Mouse (Mus musculus): ENCODE data around the gene Nlrp5. TPM values are rescaled to one million over a fixed set of nuclear protein-coding genes. Genes with fewer than 3 reads are reported as not detected.
"Not testable (repeated sequence)": the region's sequence is repeated elsewhere in the genome, so short reads cannot be mapped to it uniquely, and the experiment has no call there.

Gene Nlrp5
- not detected in 2 replicates for polyA plus RNA-seq (2014; fragmentation: Nextera tagmentation; extraction: Ambion mirVana)

- ATAC-seq (replicated peaks; ENCODE audit: low FRiP score) (no peak), DNase-seq (ENCODE audit: low spot score) (no peak)
- Histone ChIP-seq H3K27me3 (replicated peaks; ENCODE audit: control insufficient read depth, insufficient read depth, low read length) (no peaks in the 10 kb centered on the region), H3K36me3 (ENCODE audit: control insufficient read depth, insufficient read depth, low read length) (no peaks in the 10 kb centered on the region), H3K9me3 (ENCODE audit: control insufficient read depth, low read length) (peaks cover 7% of the 10 kb centered on the region; the same call in 1 of the 2 replicates), H3K4me2 (no peak within 1 kb of the TSS), H3K9ac (ENCODE audit: low read depth, low read length) (no peak within 1 kb of the TSS), H3K4me3 (ENCODE audit: low read depth, low read length) (no peak within 1 kb of the TSS), H3K4me1 (replicated peaks; ENCODE audit: control insufficient read depth, insufficient read depth, low read length) (no peaks in the 10 kb centered on the region), H3K27ac (ENCODE audit: low read depth, low read length) (no peak within 1 kb of the TSS)
- 70% methylated on average over 10 of the region's 10 CpGs for WGBS
Observed at GRCm38 (mm10) chr7:23385589-23385988, at the start of gene Nlrp5. Gene Nlrp5 (plus strand): TSS chr7:23385889.

- not testable (repeated sequence) for H3K36me3 ChIP-seq (ENCODE audit: control insufficient read depth, insufficient read depth, low read length); H3K27me3 ChIP-seq (replicated peaks; ENCODE audit: control insufficient read depth, insufficient read depth, low read length); H3K4me2 ChIP-seq; H3K27ac ChIP-seq (ENCODE audit: low read depth, low read length); ATAC-seq (replicated peaks; ENCODE audit: low FRiP score); H3K4me1 ChIP-seq (replicated peaks; ENCODE audit: control insufficient read depth, insufficient read depth, low read length); H3K4me3 ChIP-seq (ENCODE audit: low read depth, low read length); H3K9ac ChIP-seq (ENCODE audit: low read depth, low read length); DNase-seq (ENCODE audit: low spot score)
- H3K9me3 ChIP-seq (ENCODE audit: control insufficient read depth, low read length) = peaks cover 22% of the 10 kb centered on the region
- WGBS = 85% methylated on average over 13 of the region's 13 CpGs
Observed at GRCm38 (mm10) chr7:23358311-23358710, 27.4 kb upstream of the Nlrp5 start.

GRCm38 (mm10) chr7:23470201-23470600, 84.5 kb downstream of the Nlrp5 start:
- H3K4me2 ChIP-seq; DNase-seq (ENCODE audit: low spot score); H3K4me1 ChIP-seq (replicated peaks; ENCODE audit: control insufficient read depth, insufficient read depth, low read length); H3K9me3 ChIP-seq (ENCODE audit: control insufficient read depth, low read length); H3K36me3 ChIP-seq (ENCODE audit: control insufficient read depth, insufficient read depth, low read length); H3K4me3 ChIP-seq (ENCODE audit: low read depth, low read length); H3K9ac ChIP-seq (ENCODE audit: low read depth, low read length); H3K27ac ChIP-seq (ENCODE audit: low read depth, low read length); ATAC-seq (replicated peaks; ENCODE audit: low FRiP score); H3K27me3 ChIP-seq (replicated peaks; ENCODE audit: control insufficient read depth, insufficient read depth, low read length): not testable (repeated sequence)
- WGBS = 65% methylated on average over 3 of the region's 3 CpGs

- not testable (repeated sequence) for H3K9me3 ChIP-seq (ENCODE audit: control insufficient read depth, low read length); H3K4me1 ChIP-seq (replicated peaks; ENCODE audit: control insufficient read depth, insufficient read depth, low read length); H3K9ac ChIP-seq (ENCODE audit: low read depth, low read length); H3K27me3 ChIP-seq (replicated peaks; ENCODE audit: control insufficient read depth, insufficient read depth, low read length); H3K27ac ChIP-seq (ENCODE audit: low read depth, low read length); H3K36me3 ChIP-seq (ENCODE audit: control insufficient read depth, insufficient read depth, low read length); H3K4me3 ChIP-seq (ENCODE audit: low read depth, low read length); DNase-seq (ENCODE audit: low spot score); ATAC-seq (replicated peaks; ENCODE audit: low FRiP score); H3K4me2 ChIP-seq
- 62% methylated on average over 3 of the region's 3 CpGs for WGBS
Observed at GRCm38 (mm10) chr7:23470832-23471231, 85.1 kb downstream of the Nlrp5 start.

- not testable (repeated sequence) for H3K4me1 ChIP-seq (replicated peaks; ENCODE audit: control insufficient read depth, insufficient read depth, low read length); H3K27ac ChIP-seq (ENCODE audit: low read depth, low read length); ATAC-seq (replicated peaks; ENCODE audit: low FRiP score); H3K27me3 ChIP-seq (replicated peaks; ENCODE audit: control insufficient read depth, insufficient read depth, low read length); H3K9me3 ChIP-seq (ENCODE audit: control insufficient read depth, low read length); H3K36me3 ChIP-seq (ENCODE audit: control insufficient read depth, insufficient read depth, low read length); H3K9ac ChIP-seq (ENCODE audit: low read depth, low read length); H3K4me3 ChIP-seq (ENCODE audit: low read depth, low read length); H3K4me2 ChIP-seq; DNase-seq (ENCODE audit: low spot score)
- WGBS = 53% methylated on average over 2 of the region's 2 CpGs
Observed at GRCm38 (mm10) chr7:23472886-23473285, 87.2 kb downstream of the Nlrp5 start.

Small RNAs within 50 kb of the gene (microRNA-seq; reads per million reads assigned to microRNA genes)
- not detected for gene Gm25196 (ENCODE audit: borderline number of aligned reads)

Other genes with a start within 250 kb of the Nlrp5 start
- gene Gm10662, start 241.4 kb upstream of the Nlrp5 start, polyA plus RNA-seq (2014; fragmentation: Nextera tagmentation; extraction: Ambion mirVana) = not detected in 2 replicates
- not detected in 2 replicates for gene Vmn1r165, start 168.6 kb upstream of the Nlrp5 start, polyA plus RNA-seq (2014; fragmentation: Nextera tagmentation; extraction: Ambion mirVana)
- not detected in 2 replicates for gene Vmn1r166, start 134.2 kb upstream of the Nlrp5 start, polyA plus RNA-seq (2014; fragmentation: Nextera tagmentation; extraction: Ambion mirVana)
- gene Gm6902, start 107.0 kb upstream of the Nlrp5 start, polyA plus RNA-seq (2014; fragmentation: Nextera tagmentation; extraction: Ambion mirVana) = not detected in 2 replicates
- gene Nlrp4e, start 84.7 kb upstream of the Nlrp5 start, polyA plus RNA-seq (2014; fragmentation: Nextera tagmentation; extraction: Ambion mirVana) = not detected in 2 replicates
- not detected in 2 replicates for gene Vmn1r167, start 121.3 kb downstream of the Nlrp5 start, polyA plus RNA-seq (2014; fragmentation: Nextera tagmentation; extraction: Ambion mirVana)
- not detected in 2 replicates for gene Vmn1r168, start 153.8 kb downstream of the Nlrp5 start, polyA plus RNA-seq (2014; fragmentation: Nextera tagmentation; extraction: Ambion mirVana)
- gene Vmn1r169, start 189.6 kb downstream of the Nlrp5 start, polyA plus RNA-seq (2014; fragmentation: Nextera tagmentation; extraction: Ambion mirVana) = not detected in 2 replicates
- gene Vmn1r170, start 220.3 kb downstream of the Nlrp5 start, polyA plus RNA-seq (2014; fragmentation: Nextera tagmentation; extraction: Ambion mirVana) = not detected in 2 replicates
- not detected in 2 replicates for gene Vmn1r171, start 244.8 kb downstream of the Nlrp5 start, polyA plus RNA-seq (2014; fragmentation: Nextera tagmentation; extraction: Ambion mirVana)

Measured in liver, embryonic 11.5 days (tissue).